Mouse (Mus musculus) regulatory T cell (primary cell): ENCODE results near the gene Gm10718.
"Not testable (repeated sequence)": the region's sequence is repeated elsewhere in the genome, so short reads cannot be mapped to it uniquely, and the experiment has no call there.

Experiments used
- in situ Hi-C: fragments of 300-600 bp; cut with MboI, MseI; formaldehyde crosslinking; loops from one replicate; pipeline ENCODE4 v1.15.1; 2025; ENCODE audit warnings: high pct_unique_total_duplicates

Gm10718 gene

DNA sequence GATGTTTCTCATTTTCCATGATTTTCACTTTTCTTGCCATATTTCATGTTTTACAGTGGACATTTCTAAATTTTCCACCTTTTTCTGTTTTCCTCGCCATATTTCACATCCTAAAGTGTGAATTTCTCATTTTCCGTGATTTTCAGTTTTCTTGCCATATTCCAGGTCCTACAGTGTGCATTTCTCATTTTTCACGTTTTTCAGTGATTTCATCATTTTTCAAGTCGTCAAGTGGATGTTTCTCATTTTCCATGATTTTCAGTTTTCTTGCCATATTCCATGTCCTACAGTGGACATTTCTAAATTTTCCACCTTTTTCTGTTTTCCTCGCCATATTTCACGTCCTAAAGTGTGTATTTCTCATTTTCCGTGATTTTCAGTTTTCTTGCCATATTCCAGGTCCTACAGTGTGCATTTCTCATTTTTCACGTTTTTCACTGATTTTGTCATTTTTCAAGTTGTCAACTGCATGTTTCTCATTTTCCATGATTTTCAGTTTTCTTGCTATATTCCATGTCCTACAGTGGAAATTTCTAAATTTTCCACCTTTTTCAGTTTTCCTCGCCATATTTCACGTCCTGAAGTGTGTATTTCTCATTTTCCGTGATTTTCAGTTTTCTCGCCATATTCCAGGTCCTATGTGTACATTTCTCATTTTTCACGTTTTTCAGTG, at the start of gene Gm10718:
Gene Gm10718, plus strand, starts transcription at position 236 of the 673 bp plus-strand sequence.
- in situ Hi-C loops, result not testable (repeated sequence)

- in situ Hi-C loops, result not testable (repeated sequence)
Observed at GRCm38 (mm10) chr9:3000445-3000972, 22.8 kb upstream of the Gm10718 start, which contains the start of gene Gm10722. Gene Gm10722 (plus strand): TSS chr9:3000922.

DNA sequence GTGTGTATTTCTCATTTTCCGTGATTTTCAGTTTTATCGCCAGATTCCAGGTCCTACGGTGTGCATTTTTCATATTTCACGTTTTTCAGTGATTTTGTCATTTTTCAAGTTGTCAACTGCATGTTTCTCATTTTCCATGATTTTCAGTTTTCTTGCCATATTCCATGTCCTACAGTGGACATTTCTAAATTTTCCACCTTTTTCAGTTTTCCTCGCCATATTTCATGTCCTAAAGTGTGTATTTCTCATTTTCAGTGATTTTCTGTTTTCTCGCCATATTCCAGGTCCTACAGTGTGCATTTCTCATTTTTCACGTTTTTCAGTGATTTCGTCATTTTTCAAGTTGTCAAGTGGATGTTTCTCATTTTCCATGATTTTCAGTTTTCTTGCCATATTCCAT, 22.3 kb upstream of the Gm10718 start:
- in situ Hi-C loops, result not testable (repeated sequence)

- in situ Hi-C loops, result not testable (repeated sequence)
Observed at GRCm38 (mm10) chr9:3001948-3002659, 21.2 kb upstream of the Gm10718 start.

- in situ Hi-C loops, result not testable (repeated sequence)
Observed at GRCm38 (mm10) chr9:3002794-3003396, 20.5 kb upstream of the Gm10718 start, which contains the start of gene Gm11168. Gene Gm11168 (plus strand): TSS chr9:3003346.

- in situ Hi-C loops, result not testable (repeated sequence)
Observed at GRCm38 (mm10) chr9:3006179-3006578, 17.2 kb upstream of the Gm10718 start.

DNA sequence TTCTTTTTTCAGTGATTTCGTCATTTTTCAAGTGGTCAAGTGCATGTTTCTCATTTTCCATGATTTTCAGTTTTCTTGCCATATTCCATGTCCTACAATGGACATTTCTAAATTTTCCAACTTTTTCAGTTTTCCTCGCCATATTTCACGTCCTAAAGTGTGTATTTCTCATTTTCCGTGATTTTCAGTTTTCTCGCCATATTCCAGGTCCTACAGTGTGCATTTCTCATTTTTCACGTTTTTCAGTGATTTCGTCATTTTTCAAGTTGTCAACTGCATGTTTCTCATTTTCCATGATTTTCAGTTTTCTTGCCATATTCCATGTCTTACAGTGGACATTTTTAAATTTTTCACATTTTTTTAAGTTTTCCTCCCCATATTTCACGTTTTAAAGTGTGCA, 16.7 kb upstream of the Gm10718 start:
- in situ Hi-C loops, result not testable (repeated sequence)

DNA sequence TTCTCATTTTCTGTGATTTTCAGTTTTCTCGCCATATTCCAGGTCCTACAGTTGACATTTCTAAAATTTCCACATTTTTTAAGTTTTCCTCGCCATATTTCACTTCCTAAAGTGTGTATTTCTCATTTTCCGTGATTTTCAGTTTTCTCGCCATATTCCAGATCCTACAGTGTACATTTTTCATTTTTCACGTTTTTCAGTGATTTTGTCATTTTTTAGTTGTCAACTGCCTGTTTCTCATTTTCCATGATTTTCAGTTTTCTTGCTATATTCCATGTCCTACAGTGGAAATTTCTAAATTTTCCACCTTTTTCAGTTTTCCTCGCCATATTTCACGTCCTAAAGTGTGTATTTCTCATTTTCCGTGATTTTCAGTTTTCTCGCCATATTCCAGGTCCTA, 16.1 kb upstream of the Gm10718 start:
- in situ Hi-C loops, result not testable (repeated sequence)

DNA sequence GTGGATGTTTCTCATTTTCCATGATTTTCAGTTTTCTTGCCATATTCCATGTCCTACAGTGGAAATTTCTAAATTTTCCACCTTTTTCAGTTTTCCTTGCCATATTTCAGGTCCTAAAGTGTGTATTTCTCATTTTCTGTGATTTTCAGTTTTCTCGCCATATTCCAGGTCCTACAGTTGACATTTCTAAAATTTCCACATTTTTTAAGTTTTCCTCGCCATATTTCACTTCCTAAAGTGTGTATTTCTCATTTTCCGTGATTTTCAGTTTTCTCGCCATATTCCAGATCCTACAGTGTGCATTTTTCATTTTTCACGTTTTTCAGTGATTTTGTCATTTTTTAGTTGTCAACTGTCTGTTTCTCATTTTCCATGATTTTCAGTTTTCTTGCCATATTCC, 14.0 kb upstream of the Gm10718 start:
- in situ Hi-C loops, result not testable (repeated sequence)

GRCm38 (mm10) chr9:3012054-3012621, 11.2 kb upstream of the Gm10718 start:
- in situ Hi-C loops, result not testable (repeated sequence)

- in situ Hi-C loops, result not testable (repeated sequence)
Observed at GRCm38 (mm10) chr9:3012733-3013279, 10.5 kb upstream of the Gm10718 start, which contains the start of gene Gm10721. Gene Gm10721 (plus strand): TSS chr9:3013140.

DNA sequence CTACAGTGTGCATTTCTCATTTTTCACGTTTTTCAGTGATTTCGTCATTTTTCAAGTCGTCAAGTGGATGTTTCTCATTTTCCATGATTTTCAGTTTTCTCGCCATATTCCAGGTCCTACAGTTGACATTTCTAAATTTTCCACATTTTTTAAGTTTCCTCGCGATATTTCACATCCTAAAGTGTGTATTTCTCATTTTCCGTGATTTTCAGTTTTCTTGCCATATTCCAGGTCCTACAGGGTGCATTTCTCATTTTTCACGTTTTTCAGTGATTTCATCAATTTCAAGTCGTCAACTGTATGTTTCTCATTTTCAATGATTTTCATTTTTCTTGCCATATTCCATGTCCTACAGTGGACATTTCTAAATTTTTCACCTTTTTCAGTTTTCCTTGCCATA, 8.0 kb upstream of the Gm10718 start, which contains the start of gene Gm10720:
Gene Gm10720, plus strand, starts transcription at position 301 of the 400 bp plus-strand sequence.
- in situ Hi-C loops, result not testable (repeated sequence)

DNA sequence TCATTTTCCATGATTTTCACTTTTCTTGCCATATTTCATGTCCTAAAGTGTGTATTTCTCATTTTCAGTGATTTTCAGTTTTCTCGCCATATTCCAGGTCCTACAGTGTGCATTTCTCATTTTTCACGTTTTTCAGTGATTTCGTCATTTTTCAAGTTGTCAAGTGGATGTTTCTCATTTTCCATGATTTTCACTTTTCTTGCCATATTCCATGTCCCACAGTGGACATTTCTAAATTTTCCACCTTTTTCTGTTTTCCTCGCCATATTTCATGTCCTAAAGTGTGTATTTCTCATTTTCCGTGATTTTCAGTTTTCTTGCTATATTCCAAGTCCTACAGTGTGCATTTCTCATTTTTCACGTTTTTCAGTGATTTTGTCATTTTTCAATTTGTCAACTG, 7.5 kb upstream of the Gm10718 start:
- in situ Hi-C loops, result not testable (repeated sequence)

DNA sequence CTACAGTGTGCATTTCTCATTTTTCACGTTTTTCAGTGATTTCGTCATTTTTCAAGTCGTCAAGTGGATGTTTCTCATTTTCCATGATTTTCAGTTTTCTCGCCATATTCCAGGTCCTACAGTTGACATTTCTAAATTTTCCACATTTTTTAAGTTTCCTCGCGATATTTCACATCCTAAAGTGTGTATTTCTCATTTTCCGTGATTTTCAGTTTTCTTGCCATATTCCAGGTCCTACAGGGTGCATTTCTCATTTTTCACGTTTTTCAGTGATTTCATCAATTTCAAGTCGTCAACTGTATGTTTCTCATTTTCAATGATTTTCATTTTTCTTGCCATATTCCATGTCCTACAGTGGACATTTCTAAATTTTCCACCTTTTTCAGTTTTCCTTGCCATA, 6.2 kb upstream of the Gm10718 start, which contains the start of gene Gm10719:
Gene Gm10719, plus strand, starts transcription at position 301 of the 400 bp plus-strand sequence.
- in situ Hi-C loops, result not testable (repeated sequence)

GRCm38 (mm10) chr9:3018944-3019343, 4.4 kb upstream of the Gm10718 start:
- in situ Hi-C loops, result not testable (repeated sequence)

DNA sequence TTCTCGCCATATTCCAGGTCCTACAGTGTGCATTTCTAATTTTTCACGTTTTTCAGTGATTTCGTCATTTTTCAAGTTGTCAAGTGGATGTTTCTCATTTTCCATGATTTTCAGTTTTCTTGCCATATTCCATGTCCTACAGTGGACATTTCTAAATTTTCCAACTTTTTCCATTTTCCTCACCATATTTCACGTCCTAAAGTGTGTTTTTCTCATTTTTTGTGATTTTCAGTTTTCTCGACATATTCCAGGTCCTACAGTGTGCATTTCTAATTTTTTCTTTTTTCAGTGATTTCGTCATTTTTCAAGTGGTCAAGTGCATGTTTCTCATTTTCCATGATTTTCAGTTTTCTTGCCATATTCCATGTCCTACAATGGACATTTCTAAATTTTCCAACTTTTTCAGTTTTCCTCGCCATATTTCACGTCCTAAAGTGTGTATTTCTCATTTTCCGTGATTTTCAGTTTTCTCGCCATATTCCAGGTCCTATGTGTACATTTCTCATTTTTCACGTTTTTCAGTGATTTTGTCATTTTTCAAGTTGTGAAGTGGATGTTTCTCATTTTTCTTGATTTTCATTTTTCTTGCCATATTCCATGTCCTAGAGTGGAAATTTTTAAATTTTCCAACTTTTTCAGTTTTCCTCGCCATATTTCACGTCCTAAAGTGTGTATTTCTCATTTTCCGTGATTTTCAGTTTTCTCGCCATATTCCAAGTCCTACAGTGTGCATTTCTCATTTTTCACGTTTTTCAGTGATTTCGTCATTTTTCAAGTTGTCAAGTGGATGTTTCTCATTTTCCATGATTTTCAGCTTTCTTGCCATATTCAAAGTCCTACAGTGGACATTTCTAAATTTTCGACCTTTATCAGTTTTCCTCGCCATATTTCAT, 3.3 kb upstream of the Gm10718 start:
- in situ Hi-C loops, result not testable (repeated sequence)

- in situ Hi-C loops, result not testable (repeated sequence)
Observed at GRCm38 (mm10) chr9:3022316-3023008, 885 bp upstream of the Gm10718 start.

GRCm38 (mm10) chr9:3023985-3024648, 770 bp downstream of the Gm10718 start:
- in situ Hi-C loops, result not testable (repeated sequence)

DNA sequence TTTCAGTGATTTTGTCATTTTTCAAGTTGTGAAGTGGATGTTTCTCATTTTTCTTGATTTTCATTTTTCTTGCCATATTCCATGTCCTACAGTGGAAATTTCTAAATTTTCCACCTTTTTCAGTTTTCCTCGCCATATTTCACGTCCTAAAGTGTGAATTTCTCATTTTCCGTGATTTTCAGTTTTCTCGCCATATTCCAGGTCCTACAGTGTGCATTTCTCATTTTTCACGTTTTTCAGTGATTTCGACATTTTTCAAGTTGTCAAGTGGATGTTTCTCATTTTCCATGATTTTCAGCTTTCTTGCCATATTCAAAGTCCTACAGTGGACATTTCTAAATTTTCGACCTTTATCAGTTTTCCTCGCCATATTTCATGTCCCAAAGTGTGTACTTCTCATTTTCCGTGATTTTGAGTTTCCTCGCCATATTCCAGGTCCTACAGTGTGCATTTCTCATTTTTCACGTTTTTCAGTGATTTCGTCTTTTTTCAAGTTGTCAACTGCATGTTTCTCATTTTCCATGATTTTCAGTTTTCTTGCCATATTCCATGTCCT, 1.6 kb downstream of the Gm10718 start, which contains the start of gene Gm10717:
Gene Gm10717, plus strand, starts transcription at position 506 of the 556 bp plus-strand sequence.
- in situ Hi-C loops, result loop anchor here (5.0 kb wide), 1 partner anchor 87 kb away; no protein-coding TSS in a partner anchor
